Mouse (Mus musculus): Measurements from ENCODE around the gene Arsa. TPM values are rescaled to one million over a fixed set of nuclear protein-coding genes. Genes with fewer than 3 reads are reported as not detected.

The Arsa gene
- polyA plus RNA-seq, 1 experiment from 2014 or later, result 30.1 TPM

GRCm38 (mm10) chr15:89429352-89430221 lies 47.6 kb downstream of the Arsa start, which contains the start of the genes C730034F03Rik, Gm44502 and Chkb:
Gene C730034F03Rik, plus strand, starts transcription at chr15:89429589.
Gene Gm44502, minus strand, starts transcription at chr15:89429696.
Gene Chkb, minus strand, starts transcription at chr15:89429908.
- Histone ChIP-seq H3K27me3 (no peaks in the 10 kb centered on the region), H3K4me1 (peaks cover 21% of the 10 kb centered on the region), H3K4me3 (replicated peaks) (peak within 1 kb of the TSS; percentile 84), H3K9me3 (replicated peaks) (no peaks in the 10 kb centered on the region), H3K27ac (replicated peaks) (peak within 1 kb of the TSS; percentile 98), H3K9ac (peak within 1 kb of the TSS; percentile 63), H3K4me2 (replicated peaks) (peak within 1 kb of the TSS; percentile 86), H3K36me3 (peaks cover 22% of the 10 kb centered on the region)
- ATAC-seq (ENCODE audit: insufficient number of reproducible peaks, low FRiP score, low TSS enrichment, low read depth), result peak; percentile 91
- WGBS, result under 1% methylated on average over 70 of the region's 70 CpGs

DNA sequence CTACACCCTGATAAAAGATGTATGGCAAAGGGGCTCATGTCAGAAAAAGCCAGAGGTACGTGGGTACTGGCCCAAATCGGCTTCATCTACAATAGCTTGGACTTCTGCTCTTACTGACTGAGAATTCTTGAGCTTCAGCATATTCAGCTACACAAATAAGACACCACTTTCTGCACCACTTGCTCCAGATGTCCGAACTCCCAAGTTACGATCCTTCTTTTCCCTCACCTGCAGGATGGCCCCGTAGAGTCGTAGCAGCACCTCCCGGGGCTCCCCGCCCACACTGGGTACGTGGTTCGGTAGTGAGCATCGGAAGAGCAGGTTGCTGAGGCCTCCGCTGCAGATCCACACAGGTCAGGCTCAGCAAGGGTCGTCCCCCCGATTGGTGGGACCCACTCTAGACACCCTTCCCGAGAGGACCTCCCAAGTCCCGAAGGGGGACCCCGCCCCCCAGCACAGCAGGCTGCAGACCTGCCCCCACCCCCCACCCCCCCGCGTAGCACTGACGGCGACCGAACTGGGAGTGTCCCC lies 48.3 kb downstream of the Arsa start:
- Histone ChIP-seq H3K4me2 (replicated peaks) (peak overlapping the region; percentile 86), H3K27me3 (no peaks in the 10 kb centered on the region), H3K9ac (peak overlapping the region; percentile 63), H3K27ac (replicated peaks) (peak overlapping the region; percentile 98), H3K4me3 (replicated peaks) (peak overlapping the region; percentile 84), H3K4me1 (peaks cover 21% of the 10 kb centered on the region), H3K36me3 (peaks cover 22% of the 10 kb centered on the region), H3K9me3 (replicated peaks) (no peaks in the 10 kb centered on the region)
- WGBS, result 4% methylated on average over 22 of the region's 22 CpGs
- 0 out of 2 replicates have a peak, but pooled peaks have one; percentile 18 for ATAC-seq (ENCODE audit: insufficient number of reproducible peaks, low FRiP score, low TSS enrichment, low read depth)

DNA sequence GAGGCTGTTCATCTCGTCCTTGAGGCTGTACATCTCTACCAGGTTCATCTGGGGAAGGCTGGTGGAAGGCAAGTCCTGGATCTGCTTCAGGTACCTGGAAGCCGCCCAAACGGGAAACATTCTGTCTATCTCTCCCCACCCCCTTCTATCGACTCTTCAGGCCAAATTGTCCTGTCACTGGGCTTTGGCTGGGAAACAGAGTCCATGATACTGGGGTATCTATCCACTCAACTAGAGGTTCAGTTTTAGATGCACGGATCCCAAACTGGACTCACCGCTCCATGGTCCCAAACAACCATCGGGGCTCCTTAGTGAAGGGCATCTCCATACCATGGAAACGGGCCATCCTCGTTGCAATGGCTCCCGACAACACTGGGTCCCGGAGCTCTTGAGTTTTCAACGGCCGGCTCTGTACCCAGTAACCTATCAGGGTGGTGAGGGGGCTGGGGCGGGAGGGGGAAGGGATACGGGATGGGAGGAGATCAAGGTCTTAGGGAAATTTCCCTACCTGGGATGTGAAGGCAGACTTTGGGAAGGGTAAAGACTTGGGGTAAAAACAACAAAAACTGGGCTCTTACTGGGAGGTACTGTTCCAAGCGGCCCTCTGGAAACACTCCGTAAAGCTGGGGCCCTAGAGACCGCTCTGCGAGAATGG lies 49.0 kb downstream of the Arsa start:
- WGBS, result 83% methylated on average over 19 of the region's 19 CpGs
- Histone ChIP-seq H3K4me2 (replicated peaks) (peak overlapping the region; percentile 86), H3K27me3 (no peaks in the 10 kb centered on the region), H3K36me3 (peaks cover 22% of the 10 kb centered on the region), H3K27ac (replicated peaks) (no peak overlapping the region), H3K9ac (peak overlapping the region; percentile 63), H3K9me3 (replicated peaks) (no peaks in the 10 kb centered on the region), H3K4me3 (replicated peaks) (peak overlapping the region; percentile 84), H3K4me1 (peaks cover 21% of the 10 kb centered on the region)
- ATAC-seq (ENCODE audit: insufficient number of reproducible peaks, low FRiP score, low TSS enrichment, low read depth), result no peak

DNA sequence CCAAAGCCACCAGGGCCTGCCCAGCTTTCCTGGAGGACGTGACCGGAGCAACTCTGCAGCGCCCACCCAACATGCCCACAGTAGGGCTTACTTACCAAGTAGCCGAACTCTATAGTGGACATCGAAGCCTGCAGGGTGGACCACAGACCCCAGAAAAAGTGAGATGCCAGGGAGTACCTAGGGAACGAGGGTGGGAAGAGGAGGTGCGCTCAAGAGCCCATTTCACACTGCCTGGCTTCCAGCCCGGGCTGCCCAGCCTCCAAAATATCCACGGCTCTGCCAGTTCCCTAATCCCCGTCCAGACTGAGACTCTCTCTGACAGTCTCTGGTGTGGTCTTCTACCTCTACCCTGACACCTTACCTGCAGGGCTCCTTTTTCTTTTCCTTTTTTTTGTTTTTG lies 50.5 kb downstream of the Arsa start:
- 89% methylated on average over 10 of the region's 10 CpGs for WGBS
- Histone ChIP-seq H3K9me3 (replicated peaks) (no peaks in the 10 kb centered on the region), H3K4me1 (peaks cover 21% of the 10 kb centered on the region), H3K9ac (no peak overlapping the region), H3K27ac (replicated peaks) (no peak overlapping the region), H3K4me3 (replicated peaks) (no peak overlapping the region), H3K36me3 (peaks cover 22% of the 10 kb centered on the region), H3K4me2 (replicated peaks) (no peak overlapping the region), H3K27me3 (no peaks in the 10 kb centered on the region)
- ATAC-seq (ENCODE audit: insufficient number of reproducible peaks, low FRiP score, low TSS enrichment, low read depth), result no peak

DNA sequence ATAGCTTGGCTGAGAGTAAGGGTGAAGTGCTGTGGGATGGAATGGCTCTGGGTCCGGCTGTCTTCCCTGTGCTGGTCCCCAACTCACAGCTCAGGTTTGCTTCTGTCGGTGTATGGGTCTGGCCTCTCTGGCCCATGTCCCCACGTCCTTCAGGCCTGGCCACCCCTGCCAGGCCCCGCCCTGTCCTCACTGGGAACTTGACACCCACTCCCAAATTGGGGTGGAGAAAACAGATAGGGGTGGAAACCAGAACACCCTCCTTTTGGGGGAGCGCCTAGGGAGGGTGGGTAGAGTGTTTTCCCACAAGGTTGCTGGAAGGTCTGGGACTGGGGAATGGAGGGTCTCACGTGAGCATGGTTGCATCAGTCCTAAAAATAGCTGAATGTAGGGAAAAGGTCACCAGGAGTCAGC lies 51.5 kb downstream of the Arsa start, which contains the start of gene Cpt1b:
Gene Cpt1b, minus strand, starts transcription at position 153 of the 411 bp plus-strand sequence.
- no peak within 1 kb of the TSS for H3K9ac ChIP-seq
- peaks cover 21% of the 10 kb centered on the region for H3K4me1 ChIP-seq
- H3K4me2 ChIP-seq (replicated peaks), result no peak within 1 kb of the TSS
- H3K9me3 ChIP-seq (replicated peaks), result no peaks in the 10 kb centered on the region
- no peaks in the 10 kb centered on the region for H3K27me3 ChIP-seq
- no peak within 1 kb of the TSS for H3K4me3 ChIP-seq (replicated peaks)
- WGBS, result 32% methylated on average over 6 of the region's 6 CpGs
- peaks cover 22% of the 10 kb centered on the region for H3K36me3 ChIP-seq
- no peak for ATAC-seq (ENCODE audit: insufficient number of reproducible peaks, low FRiP score, low TSS enrichment, low read depth)
- H3K27ac ChIP-seq (replicated peaks), result no peak within 1 kb of the TSS

DNA sequence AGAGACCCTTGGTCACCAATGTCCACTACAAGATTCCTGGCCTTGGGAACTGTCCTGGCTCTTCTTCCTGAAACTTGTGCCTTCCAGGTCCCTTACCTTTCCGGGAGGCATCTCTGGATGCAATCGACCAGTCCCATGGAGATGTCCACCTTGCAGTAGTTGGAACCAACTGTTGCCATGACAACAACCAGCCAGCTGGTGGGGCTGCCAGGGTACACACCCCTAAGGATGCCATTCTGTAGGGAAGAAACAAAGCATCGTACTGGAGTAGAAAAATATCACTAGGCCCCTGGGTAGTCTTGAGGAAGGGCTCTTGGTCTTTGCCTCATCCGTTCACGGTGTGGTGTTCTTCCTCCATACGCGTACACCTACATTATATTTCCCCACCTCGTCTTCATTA lies 52.6 kb downstream of the Arsa start:
- H3K27ac ChIP-seq (replicated peaks), result no peak overlapping the region
- H3K9me3 ChIP-seq (replicated peaks), result no peaks in the 10 kb centered on the region
- H3K4me1 ChIP-seq, result peaks cover 16% of the 10 kb centered on the region
- no peak overlapping the region for H3K4me2 ChIP-seq (replicated peaks)
- no peak overlapping the region for H3K4me3 ChIP-seq (replicated peaks)
- no peak overlapping the region for H3K9ac ChIP-seq
- H3K36me3 ChIP-seq, result peaks cover 22% of the 10 kb centered on the region
- 85% methylated on average over 8 of the region's 8 CpGs for WGBS
- ATAC-seq (ENCODE audit: insufficient number of reproducible peaks, low FRiP score, low TSS enrichment, low read depth), result no peak
- no peaks in the 10 kb centered on the region for H3K27me3 ChIP-seq

Other genes with a start within 250 kb of the Arsa start
- 57.3 and 65.5 TPM in 2 replicates for gene Sbf1, start 162.1 kb downstream of the Arsa start, polyA plus RNA-seq (2015; fragmentation: Nextera tagmentation; extraction: Ambion mirVana)
- gene Adm2, start 154.7 kb downstream of the Arsa start, polyA plus RNA-seq (2015; fragmentation: Nextera tagmentation; extraction: Ambion mirVana), result 0.55 and 0.91 TPM in 2 replicates
- gene Miox, start 143.0 kb downstream of the Arsa start, polyA plus RNA-seq (2015; fragmentation: Nextera tagmentation; extraction: Ambion mirVana), result not detected in 2 replicates
- gene Lmf2, start 121.8 kb downstream of the Arsa start, polyA plus RNA-seq (2015; fragmentation: Nextera tagmentation; extraction: Ambion mirVana), result 73.0 and 79.9 TPM in 2 replicates
- 150 and 160 TPM in 2 replicates for gene Ncaph2, start 121.7 kb downstream of the Arsa start, polyA plus RNA-seq (2015; fragmentation: Nextera tagmentation; extraction: Ambion mirVana)
- 4.9 and 6.9 TPM in 2 replicates for gene Sco2, start 103.6 kb downstream of the Arsa start, polyA plus RNA-seq (2015; fragmentation: Nextera tagmentation; extraction: Ambion mirVana)
- 1.8 and 2.0 TPM in 2 replicates for gene Tymp, start 100.4 kb downstream of the Arsa start, polyA plus RNA-seq (2015; fragmentation: Nextera tagmentation; extraction: Ambion mirVana)
- 8.2 and 14.5 TPM in 2 replicates for gene Odf3b, start 98.1 kb downstream of the Arsa start, polyA plus RNA-seq (2015; fragmentation: Nextera tagmentation; extraction: Ambion mirVana)
- not detected in 2 replicates for gene Klhdc7b, start 92.5 kb downstream of the Arsa start, polyA plus RNA-seq (2015; fragmentation: Nextera tagmentation; extraction: Ambion mirVana)
- gene Syce3, start 66.9 kb downstream of the Arsa start, polyA plus RNA-seq (2015; fragmentation: Nextera tagmentation; extraction: Ambion mirVana), result not detected in 2 replicates
- 0.97 and 1.1 TPM in 2 replicates for gene Cpt1b, start 51.6 kb downstream of the Arsa start, polyA plus RNA-seq (2015; fragmentation: Nextera tagmentation; extraction: Ambion mirVana)
- 4.8 TPM in 2 replicates for gene C730034F03Rik, start 47.8 kb downstream of the Arsa start, polyA plus RNA-seq (2015; fragmentation: Nextera tagmentation; extraction: Ambion mirVana)
- gene Gm44502, start 47.7 kb downstream of the Arsa start, polyA plus RNA-seq (2015; fragmentation: Nextera tagmentation; extraction: Ambion mirVana), result not detected in 2 replicates
- 56.4 and 59.6 TPM in 2 replicates for gene Chkb, start 47.5 kb downstream of the Arsa start, polyA plus RNA-seq (2015; fragmentation: Nextera tagmentation; extraction: Ambion mirVana)
- gene Mapk8ip2, start 23.5 kb downstream of the Arsa start, polyA plus RNA-seq (2015; fragmentation: Nextera tagmentation; extraction: Ambion mirVana), result 3.4 and 4.9 TPM in 2 replicates
- 2.3 and 3.0 TPM in 2 replicates for gene Shank3, start 22.2 kb upstream of the Arsa start, polyA plus RNA-seq (2015; fragmentation: Nextera tagmentation; extraction: Ambion mirVana)
- gene Acr, start 90.9 kb upstream of the Arsa start, polyA plus RNA-seq (2015; fragmentation: Nextera tagmentation; extraction: Ambion mirVana), result 0.13 and 0.24 TPM in 2 replicates
- gene Rabl2, start 114.5 kb upstream of the Arsa start, polyA plus RNA-seq (2015; fragmentation: Nextera tagmentation; extraction: Ambion mirVana), result 46.2 and 57.3 TPM in 2 replicates